Mouse (Mus musculus) embryonic fibroblast, embryonic 13.5 days (primary cell): ENCODE measurements around the gene Rfc4.

ENCODE experiments used
- CTCF ChIP-seq: IDR thresholded peaks from 2 replicates; pipeline ENCODE4 v1.5.1; 2011; ENCODE audit warnings: mild to moderate bottlenecking, control low read depth, low read length, moderate library complexity, borderline replicate concordance; ENCODE audit not compliant: insufficient read depth
- POLR2A ChIP-seq: IDR thresholded peaks from 2 replicates; pipeline ENCODE4 v1.6.1; 2011; ENCODE audit warnings: low read depth, mild to moderate bottlenecking, control low read depth, low read length, moderate library complexity

DNA sequence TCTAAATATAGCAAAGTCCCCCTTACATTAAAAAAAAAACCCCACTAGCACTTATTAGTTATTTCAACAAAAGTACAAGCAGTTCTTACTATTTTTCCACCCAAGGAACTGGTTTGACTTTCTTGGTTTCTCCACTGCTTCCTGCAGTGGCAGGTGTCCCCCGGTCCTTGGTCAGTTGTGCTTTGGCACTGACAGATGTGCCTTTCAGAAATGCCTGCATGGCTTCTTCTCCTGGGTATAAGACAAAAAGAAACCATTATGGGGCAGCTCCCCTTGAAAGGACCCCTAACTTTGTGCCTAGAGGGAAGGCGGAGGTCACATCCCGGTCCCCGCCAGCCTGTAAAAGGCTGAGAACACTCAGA lies 245 bp downstream of the Rfc4 start:
- TF ChIP-seq POLR2A (no peak), CTCF (no peak)
